Mouse (Mus musculus) heart, embryonic 16.5 days (tissue): ENCODE measurements around the gene Nono. TPM values are rescaled to one million over a fixed set of nuclear protein-coding genes. Genes with fewer than 3 reads are reported as not detected.

Source experiments
- ATAC-seq: fragments of 200-750 bp; cut with Nextera tagmentation; replicated peaks from 2 replicates; pipeline ENCODE4 v1.8.0; 2017; ENCODE audit warnings: moderate number of reproducible peaks; ENCODE audit not compliant: insufficient read depth, low FRiP score; ENCODE audit errors: extremely low read depth
- H3K27ac ChIP-seq: fragments of 300-500 bp; sonication (generic); 2 replicates; pipeline ENCODE4 v1.5.1; 2014; ENCODE audit warnings: mild to moderate bottlenecking, low read length, control low read depth, moderate library complexity
- H3K27me3 ChIP-seq: fragments of 300-500 bp; sonication (generic); 2 replicates; pipeline ENCODE4 v1.6.1; 2014; ENCODE audit warnings: low read length, mixed read lengths; ENCODE audit not compliant: control insufficient read depth, insufficient read depth
- H3K36me3 ChIP-seq: fragments of 300-500 bp; sonication (generic); 2 replicates; pipeline ENCODE4 v1.6.1; 2014; ENCODE audit not compliant: control insufficient read depth, insufficient read depth
- H3K4me1 ChIP-seq: fragments of 300-500 bp; sonication (generic); 2 replicates; pipeline ENCODE4 v1.6.1; 2014; ENCODE audit warnings: low read length, mixed read lengths; ENCODE audit not compliant: control insufficient read depth, insufficient read depth
- H3K4me2 ChIP-seq: fragments of 300-500 bp; sonication (generic); 2 replicates; pipeline ENCODE4 v1.6.1; 2014; ENCODE audit warnings: low read depth, mild to moderate bottlenecking, control low read depth, low read length
- H3K4me3 ChIP-seq: fragments of 300-500 bp; sonication (generic); 2 replicates; pipeline ENCODE4 v1.5.1; 2014; ENCODE audit warnings: mild to moderate bottlenecking, control low read depth, low read length
- H3K9ac ChIP-seq: fragments of 300-500 bp; sonication (generic); 2 replicates; pipeline ENCODE4 v1.6.1; 2014; ENCODE audit warnings: low read length, control low read depth
- H3K9me3 ChIP-seq: fragments of 300-500 bp; sonication (generic); replicated peaks from 2 replicates; pipeline ENCODE4 v1.6.1; 2016; ENCODE audit warnings: low read length; ENCODE audit not compliant: control insufficient read depth
- WGBS: fragments of 180-500 bp; shearing (Covaris S2); extraction: QIAGEN DNeasy Blood & Tissue Kit; methylation state at CpG from one replicate; pipeline ENCODE4 v1.1.7; 2014; 5-methylcytosine and 5-hydroxymethylcytosine counted together
- polyA plus RNA-seq: library from polyadenylated mRNA; unstranded; fragments of >200 nt; fragmentation: Nextera tagmentation; extraction: Ambion mirVana; gene quantifications from 2 replicates; pipeline ENCODE4 v1.2.1, GENCODE M21; 2015

Gene Nono
- polyA plus RNA-seq, 1 experiment from 2014 or later, result 264 TPM

DNA sequence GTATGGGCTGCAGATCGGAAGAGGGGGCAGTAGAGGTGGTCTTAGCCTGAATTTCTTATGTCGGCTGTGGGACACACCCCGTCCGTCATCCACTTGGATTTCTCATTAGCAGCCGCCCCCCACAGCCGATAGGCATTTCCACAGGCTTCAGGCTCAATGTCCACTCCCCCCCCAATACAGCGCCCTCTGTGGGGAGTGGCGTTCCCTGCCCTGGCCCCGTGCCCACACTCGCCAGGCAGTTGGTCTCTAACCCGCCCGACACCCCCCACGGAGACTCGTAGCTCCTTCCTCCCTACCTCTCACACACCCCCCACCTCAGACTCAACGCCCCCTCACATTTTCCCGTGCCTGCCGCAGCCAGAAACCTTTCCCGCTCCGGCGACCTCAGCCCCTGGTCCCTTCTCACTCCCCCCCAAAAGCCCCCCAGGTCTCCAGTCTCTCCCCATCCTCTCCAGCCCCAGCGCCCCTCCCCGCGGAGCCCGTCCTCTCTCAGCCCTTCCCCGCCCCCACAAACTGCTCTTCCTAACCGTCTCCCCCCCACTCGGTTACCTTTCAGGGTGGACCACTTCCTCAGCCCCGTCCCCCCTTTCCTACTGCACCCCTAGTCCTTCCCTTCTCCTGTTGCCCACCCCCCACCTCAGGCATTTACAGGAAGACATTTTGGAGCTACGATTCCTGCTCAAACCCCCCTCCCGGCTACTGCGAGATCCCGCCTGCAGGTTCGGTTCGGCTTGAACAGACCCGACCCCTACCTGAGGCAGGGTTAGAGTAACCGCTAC, 10.0 kb upstream of the Nono start:
- no peaks in the 10 kb centered on the region for H3K9me3 ChIP-seq
- H3K9ac ChIP-seq, result peak overlapping the region; percentile 83
- H3K4me2 ChIP-seq, result peak overlapping the region; percentile 63
- peak; percentile 38 for ATAC-seq
- H3K4me3 ChIP-seq, result peak overlapping the region; percentile 74
- 20% methylated on average over 34 of the region's 36 CpGs for WGBS
- H3K27ac ChIP-seq, result peak overlapping the region; percentile 70
- H3K27me3 ChIP-seq, result no peaks in the 10 kb centered on the region; the same call in 1 of the 2 replicates
- H3K36me3 ChIP-seq, result no peaks in the 10 kb centered on the region; the same call in 1 of the 2 replicates
- peaks cover 9% of the 10 kb centered on the region for H3K4me1 ChIP-seq

DNA sequence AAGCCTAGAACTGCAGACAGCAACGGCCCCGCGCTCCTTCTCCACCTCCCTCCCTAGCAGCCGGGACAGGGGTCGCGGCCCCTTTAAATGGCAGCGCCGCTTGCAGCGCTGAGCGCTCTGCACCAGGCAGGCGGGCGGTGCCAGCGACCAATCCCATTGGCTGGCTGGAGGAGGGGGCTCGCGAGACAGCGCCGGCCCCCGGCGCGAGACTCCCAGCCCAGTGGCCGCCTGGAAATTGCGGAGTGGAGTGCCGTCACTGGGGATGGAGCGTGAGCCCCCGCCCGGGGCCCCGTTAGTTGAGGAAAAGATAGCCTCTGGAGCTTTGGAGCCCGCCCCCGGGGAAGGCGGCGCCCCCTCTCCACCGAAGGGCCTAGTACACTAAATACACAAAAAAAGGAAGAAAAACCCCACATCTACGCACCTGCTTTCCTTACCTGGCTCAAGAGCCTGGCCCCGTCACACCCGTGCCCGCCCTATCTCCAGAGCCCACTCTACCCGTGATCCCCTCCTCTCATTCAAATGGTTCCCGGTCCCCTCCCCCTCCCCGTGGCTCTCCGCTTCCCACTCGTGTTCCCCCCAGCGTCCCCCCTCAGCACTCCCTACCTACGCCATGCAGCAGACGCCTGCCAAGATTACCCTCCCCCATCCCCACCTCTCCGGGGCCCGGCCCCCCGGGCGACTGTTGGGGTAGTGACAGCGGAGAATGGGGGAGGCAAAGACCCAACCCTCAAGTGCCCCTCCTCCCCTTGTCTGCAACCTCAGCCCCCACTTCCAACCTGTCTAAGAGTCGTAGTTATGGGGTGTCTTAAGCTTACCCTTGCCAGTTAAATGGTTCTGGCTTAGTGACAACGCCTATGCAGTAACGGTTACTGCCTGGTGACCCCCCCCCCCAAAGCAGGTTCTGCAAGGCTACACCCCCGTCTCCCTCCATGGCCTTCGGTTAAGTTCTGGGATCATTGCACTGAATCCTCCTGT, 9.1 kb upstream of the Nono start:
- no peaks in the 10 kb centered on the region for H3K9me3 ChIP-seq
- peak overlapping the region; percentile 83 for H3K9ac ChIP-seq
- H3K27me3 ChIP-seq, result no peaks in the 10 kb centered on the region; the same call in 1 of the 2 replicates
- ATAC-seq, result peak; percentile 92
- H3K4me1 ChIP-seq, result peaks cover 9% of the 10 kb centered on the region
- peak overlapping the region; percentile 74 for H3K4me3 ChIP-seq
- H3K4me2 ChIP-seq, result peak overlapping the region; percentile 73
- peak overlapping the region; percentile 82 for H3K27ac ChIP-seq
- H3K36me3 ChIP-seq, result no peaks in the 10 kb centered on the region; the same call in 1 of the 2 replicates
- 10% methylated on average over 53 of the region's 54 CpGs for WGBS

DNA sequence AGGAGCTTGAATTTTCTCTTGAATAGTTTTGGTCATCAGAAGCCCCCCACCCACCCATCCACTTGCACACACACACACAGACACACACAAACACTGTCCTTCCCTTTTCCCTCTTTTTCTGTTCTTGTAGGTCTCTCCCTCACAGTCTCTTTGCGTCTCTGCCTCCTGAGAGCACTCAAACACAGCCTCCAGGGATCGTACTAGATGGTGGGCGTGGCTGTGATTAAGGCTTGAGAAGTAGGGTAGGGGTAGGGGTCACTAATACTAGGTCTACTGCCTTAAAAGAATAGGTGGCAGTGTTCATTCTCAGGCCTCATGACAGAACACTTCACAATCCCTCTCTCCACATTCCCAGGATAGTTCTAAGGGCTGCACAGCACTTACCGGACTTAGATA, 8.4 kb upstream of the Nono start, which contains the start of gene Zmym3:
Zmym3 (minus strand) TSS at position 150 of the 396 bp plus-strand sequence.
- H3K9me3 ChIP-seq, result no peaks in the 10 kb centered on the region
- no peaks in the 10 kb centered on the region; the same call in 1 of the 2 replicates for H3K27me3 ChIP-seq
- ATAC-seq, result no peak
- H3K9ac ChIP-seq, result peak within 1 kb of the TSS; percentile 74
- 25% methylated on average over 4 of the region's 4 CpGs for WGBS
- H3K4me1 ChIP-seq, result peaks cover 9% of the 10 kb centered on the region
- H3K27ac ChIP-seq, result peak within 1 kb of the TSS; percentile 82
- H3K36me3 ChIP-seq, result no peaks in the 10 kb centered on the region; the same call in 1 of the 2 replicates
- H3K4me2 ChIP-seq, result peak within 1 kb of the TSS; percentile 73
- peak within 1 kb of the TSS; percentile 74 for H3K4me3 ChIP-seq

DNA sequence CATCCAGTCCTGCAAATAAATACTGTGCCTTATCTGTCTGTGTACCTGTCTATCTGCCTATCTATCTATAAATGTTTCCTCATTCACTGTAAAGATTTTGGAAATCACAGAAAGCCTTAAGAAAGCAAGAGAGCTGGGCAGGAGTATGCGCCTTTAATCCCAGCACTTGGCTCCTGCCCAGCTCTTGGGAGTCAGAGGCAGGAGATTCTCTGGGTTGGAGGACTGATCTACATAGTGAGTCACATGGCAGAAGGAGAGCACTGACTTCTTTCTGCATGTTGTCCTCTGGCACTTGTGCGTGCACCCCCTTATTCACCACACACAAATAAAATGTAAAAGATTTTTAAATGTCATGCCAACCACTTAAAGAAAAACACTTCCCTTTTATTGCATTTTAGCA, 5.7 kb upstream of the Nono start:
- Histone ChIP-seq H3K9me3 (no peaks in the 10 kb centered on the region), H3K27me3 (no peaks in the 10 kb centered on the region; the same call in 1 of the 2 replicates), H3K27ac (no peak overlapping the region), H3K4me3 (no peak overlapping the region), H3K4me2 (no peak overlapping the region), H3K4me1 (peaks cover 4% of the 10 kb centered on the region), H3K9ac (no peak overlapping the region), H3K36me3 (no peaks in the 10 kb centered on the region)
- no peak for ATAC-seq
- 74% methylated on average over 2 of the region's 2 CpGs for WGBS

DNA sequence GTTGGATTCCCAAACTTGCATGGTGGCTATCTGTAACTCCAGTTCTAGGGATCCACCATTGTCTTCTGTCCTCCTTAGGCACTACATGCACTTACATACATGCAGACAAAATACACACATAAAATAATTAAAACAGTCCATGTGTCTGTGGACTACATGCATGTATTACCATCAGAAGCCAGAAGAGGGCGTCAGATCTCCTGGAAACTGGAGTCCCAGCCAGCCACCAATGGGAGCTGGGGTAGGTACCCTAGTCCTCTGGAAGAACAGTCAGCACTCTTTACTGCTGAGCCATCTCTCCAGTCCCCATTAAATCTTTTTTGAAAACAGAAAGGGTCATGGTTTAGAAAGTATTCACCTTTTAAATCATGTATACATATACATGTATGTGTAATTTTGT, 1.3 kb upstream of the Nono start:
- no peak for ATAC-seq
- no peaks in the 10 kb centered on the region for H3K27me3 ChIP-seq
- WGBS, result 13% methylated on average over 1 of the region's 1 CpGs
- H3K4me3 ChIP-seq, result no peak overlapping the region
- H3K9ac ChIP-seq, result no peak overlapping the region
- no peaks in the 10 kb centered on the region for H3K9me3 ChIP-seq
- H3K27ac ChIP-seq, result no peak overlapping the region
- peaks cover 1% of the 10 kb centered on the region; the same call in 1 of the 2 replicates for H3K36me3 ChIP-seq
- no peaks in the 10 kb centered on the region; the same call in 1 of the 2 replicates for H3K4me1 ChIP-seq
- no peak overlapping the region for H3K4me2 ChIP-seq

DNA sequence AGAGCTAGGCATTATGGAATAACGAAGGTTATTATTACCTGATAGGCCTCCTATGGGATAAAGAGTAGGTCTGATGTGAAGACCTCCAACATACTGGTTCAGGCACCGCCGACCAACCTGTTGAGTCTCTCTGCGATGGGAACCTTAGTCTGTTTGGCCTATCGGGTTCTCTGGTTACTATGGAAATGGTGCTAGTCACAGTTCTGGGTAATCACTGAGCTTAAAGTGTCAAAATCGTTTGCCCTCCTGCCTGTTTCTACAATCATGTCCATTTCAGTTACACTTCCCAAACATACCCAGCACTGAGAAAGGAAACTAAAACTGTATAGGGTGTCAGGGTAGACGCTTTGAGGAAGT, 355 bp upstream of the Nono start:
- Histone ChIP-seq H3K4me2 (peak overlapping the region; percentile 55), H3K36me3 (peaks cover 5% of the 10 kb centered on the region; the same call in 1 of the 2 replicates), H3K4me3 (peak overlapping the region; percentile 52), H3K9ac (peak overlapping the region; percentile 69), H3K4me1 (no peaks in the 10 kb centered on the region; the same call in 1 of the 2 replicates), H3K9me3 (no peaks in the 10 kb centered on the region), H3K27ac (peak overlapping the region; percentile 90), H3K27me3 (no peaks in the 10 kb centered on the region)
- 29% methylated on average over 7 of the region's 7 CpGs for WGBS
- no peak for ATAC-seq

DNA sequence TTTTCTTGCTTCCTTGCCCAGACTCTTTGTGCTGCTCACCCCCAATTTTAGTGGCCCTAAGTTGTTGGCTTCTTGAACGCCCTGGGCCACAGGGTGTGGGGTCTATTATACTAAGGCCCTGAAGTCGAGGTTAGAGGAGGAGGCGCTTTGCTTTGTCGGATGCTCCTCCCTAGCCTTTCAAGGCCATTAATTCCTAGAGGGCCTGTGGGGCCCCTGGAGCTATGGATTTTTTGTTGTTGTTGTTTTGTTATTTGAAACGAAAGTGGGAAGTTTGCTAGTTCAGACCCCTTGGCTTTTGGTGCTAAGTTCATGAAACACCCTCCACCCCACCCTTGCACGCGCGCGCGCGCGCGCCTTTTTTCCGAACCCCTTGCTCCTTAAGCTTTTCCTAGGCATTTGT, 858 bp downstream of the Nono start:
- peak overlapping the region; percentile 89 for H3K9ac ChIP-seq
- peak overlapping the region; percentile 94 for H3K27ac ChIP-seq
- 20% methylated on average over 14 of the region's 14 CpGs for WGBS
- no peaks in the 10 kb centered on the region for H3K27me3 ChIP-seq
- ATAC-seq, result peak; percentile 50
- peak overlapping the region; percentile 65 for H3K4me3 ChIP-seq
- peaks cover 5% of the 10 kb centered on the region; the same call in 1 of the 2 replicates for H3K36me3 ChIP-seq
- no peaks in the 10 kb centered on the region for H3K9me3 ChIP-seq
- H3K4me2 ChIP-seq, result peak overlapping the region; percentile 58
- H3K4me1 ChIP-seq, result no peaks in the 10 kb centered on the region; the same call in 1 of the 2 replicates

DNA sequence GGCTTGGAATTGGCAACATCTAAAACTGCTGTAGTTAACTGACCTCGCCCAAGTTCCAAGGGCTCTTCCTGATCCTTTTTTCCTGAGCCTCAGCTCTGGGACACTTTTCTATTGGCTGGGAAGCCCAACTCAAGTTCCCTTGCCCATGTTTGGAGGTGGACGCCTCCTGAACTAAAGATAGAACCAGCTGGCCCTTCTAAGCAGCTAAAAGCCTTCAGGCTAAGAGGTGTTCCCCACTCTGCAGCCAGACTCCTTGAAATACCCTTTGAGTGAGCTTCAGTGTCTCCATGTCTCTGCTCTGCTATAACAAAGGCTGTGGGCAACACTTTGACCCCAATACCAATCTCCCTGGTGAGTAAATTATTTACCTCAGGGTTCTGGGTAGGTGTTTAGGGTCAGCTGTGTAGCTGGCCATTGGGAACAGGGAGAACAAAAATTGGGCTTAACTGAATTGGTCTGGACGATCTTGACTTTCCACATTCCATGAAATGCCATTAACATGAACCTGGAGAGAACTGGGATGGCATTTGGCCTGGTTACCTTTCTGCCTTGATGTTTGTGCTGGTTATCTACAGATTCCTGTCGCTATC, 19.9 kb downstream of the Nono start, which contains the start of gene Itgb1bp2:
Itgb1bp2 (plus strand) TSS at position 203 of the 590 bp plus-strand sequence.
- Histone ChIP-seq H3K36me3 (peaks cover 15% of the 10 kb centered on the region), H3K27ac (peak within 1 kb of the TSS; percentile 84), H3K9ac (peak within 1 kb of the TSS; percentile 28), H3K4me1 (0 out of 2 replicates have a peak, but pooled peaks cover 2% of the 10 kb centered on the region), H3K9me3 (no peaks in the 10 kb centered on the region), H3K4me2 (peak within 1 kb of the TSS; percentile 46), H3K27me3 (no peaks in the 10 kb centered on the region), H3K4me3 (peak within 1 kb of the TSS; percentile 43)
- 45% methylated on average over 4 of the region's 4 CpGs for WGBS
- ATAC-seq, result peak; percentile 87
